Mouse (Mus musculus): ENCODE results near the gene Epha6. TPM values are rescaled to one million over a fixed set of nuclear protein-coding genes. Genes with fewer than 3 reads are reported as not detected.
"Not testable (repeated sequence)": the region's sequence is repeated elsewhere in the genome, so short reads cannot be mapped to it uniquely, and the experiment has no call there.

The Epha6 gene
- polyA plus RNA-seq, 2 experiments from 2014 or later = not detected

DNA sequence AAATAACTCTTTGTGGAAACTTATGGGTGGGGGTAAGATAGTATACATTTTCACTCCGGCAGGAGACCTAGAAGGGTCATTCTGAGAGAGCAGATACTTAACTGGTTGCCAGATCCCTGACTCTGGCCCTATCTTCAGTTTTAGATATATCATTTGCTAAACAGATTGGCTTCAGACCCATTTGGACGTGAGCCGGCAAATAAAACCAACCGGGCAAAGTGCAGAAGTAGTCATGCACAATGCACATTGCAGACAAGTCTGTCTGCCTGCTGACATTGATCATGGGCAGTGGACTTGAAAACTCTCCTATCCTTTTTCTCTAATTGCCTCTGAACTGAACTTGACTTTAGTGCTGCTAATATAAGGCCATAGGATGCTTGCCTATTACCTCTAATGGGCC lies 681.6 kb downstream of the Epha6 start:
- ATAC-seq = no peak

DNA sequence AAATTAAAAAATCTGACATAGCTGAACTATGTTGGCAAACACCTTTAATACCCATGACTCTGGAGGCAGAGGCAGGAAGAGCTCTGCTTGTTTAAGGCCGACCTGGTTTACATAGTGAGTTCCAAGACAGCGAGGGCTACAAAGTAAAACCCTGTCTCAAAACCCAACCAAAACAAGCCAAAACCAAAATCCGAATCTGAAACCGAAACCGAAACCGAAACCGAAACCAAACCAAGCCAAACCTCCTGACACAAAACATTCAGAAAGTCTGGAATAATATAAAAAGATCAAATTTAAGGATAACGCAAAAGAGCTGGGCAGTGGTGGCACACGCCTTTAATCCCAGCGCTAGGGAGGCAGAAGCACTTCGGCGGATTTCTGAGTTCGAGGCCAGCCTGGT lies 725.3 kb downstream of the Epha6 start:
- ATAC-seq = no peak

DNA sequence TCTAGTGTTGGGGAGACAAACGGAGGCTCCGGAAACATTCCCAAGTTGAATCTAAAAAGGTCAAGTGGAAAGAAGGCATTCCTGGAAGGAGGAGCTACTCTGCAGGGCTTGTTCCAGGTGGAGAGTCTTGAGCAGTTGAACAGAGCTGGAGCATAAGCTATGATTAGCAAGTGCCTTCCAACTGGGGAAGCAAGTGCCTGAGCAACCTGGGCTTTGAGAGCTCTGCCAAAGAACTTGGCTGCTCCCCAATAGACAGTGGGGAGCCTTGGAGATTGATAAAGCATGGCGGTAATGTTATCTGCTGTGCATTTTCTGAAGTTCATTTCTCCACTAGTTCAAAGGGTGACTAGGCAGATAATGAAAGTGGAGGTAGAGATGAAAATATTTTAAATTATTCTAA lies 733.5 kb downstream of the Epha6 start:
- no peak for ATAC-seq

GRCm38 (mm10) chr16:59854160-59854717 lies 751.1 kb downstream of the Epha6 start:
- ATAC-seq = no peak

GRCm38 (mm10) chr16:59852689-59853088 lies 752.6 kb downstream of the Epha6 start:
- no peak for ATAC-seq

DNA sequence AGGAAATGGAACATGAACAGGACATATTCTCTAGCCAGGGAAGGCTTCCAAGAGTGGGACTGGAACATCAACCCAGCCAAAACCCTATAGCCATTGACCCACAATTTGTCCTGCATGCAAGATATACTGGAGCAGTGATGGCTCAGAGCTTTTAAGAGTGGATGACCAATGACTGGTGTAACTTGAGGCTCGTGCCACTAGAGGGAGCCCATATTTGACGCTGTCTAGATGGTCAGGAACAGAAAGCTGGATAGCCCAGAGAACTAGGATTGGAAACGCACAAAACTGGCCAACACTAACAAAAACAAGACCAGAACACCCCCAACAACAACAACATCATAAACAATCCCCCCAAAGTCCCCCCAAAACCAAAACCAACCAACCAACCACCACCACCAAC lies 758.8 kb downstream of the Epha6 start:
- no peak for ATAC-seq

- no peak for ATAC-seq
Observed at GRCm38 (mm10) chr16:59836778-59837177, 768.6 kb downstream of the Epha6 start.

DNA sequence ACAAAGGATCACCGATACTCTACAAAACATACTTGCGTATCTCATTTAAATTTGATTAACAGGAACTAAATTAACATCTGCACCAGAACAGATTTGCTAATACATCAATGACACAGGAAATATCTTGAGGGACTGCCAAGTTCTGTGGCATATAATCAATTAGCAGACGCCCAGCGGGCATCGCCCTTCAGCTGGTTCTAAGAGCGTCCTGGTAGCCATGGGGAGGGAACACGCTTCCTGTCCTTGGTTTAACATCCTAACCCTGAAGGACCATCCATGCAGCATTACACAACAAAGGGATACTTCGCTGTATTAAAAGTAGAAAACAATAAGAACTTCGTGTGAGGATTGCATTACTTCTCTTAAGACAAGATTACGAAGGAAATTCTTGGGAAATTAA lies 769.0 kb downstream of the Epha6 start:
- ATAC-seq = no peak

DNA sequence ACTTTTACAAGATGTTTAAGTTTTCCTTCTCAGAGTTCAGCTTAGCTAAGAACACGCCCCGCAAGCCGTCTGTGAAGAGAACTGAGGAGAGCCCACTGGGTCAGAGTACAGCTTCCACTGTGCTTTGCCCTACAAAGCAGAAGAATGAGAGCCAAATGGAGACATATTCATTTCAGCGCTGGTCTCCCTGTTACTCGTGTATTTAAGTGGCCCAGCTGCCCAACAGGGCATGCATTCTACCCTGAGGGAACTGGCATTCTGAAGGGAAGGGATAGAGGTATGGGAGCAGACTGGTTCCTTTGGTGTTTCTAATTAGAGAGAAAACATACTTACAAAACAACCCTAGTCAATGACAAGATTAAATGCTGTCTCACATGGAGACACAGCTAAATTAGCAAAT lies 772.9 kb downstream of the Epha6 start:
- no peak for ATAC-seq

DNA sequence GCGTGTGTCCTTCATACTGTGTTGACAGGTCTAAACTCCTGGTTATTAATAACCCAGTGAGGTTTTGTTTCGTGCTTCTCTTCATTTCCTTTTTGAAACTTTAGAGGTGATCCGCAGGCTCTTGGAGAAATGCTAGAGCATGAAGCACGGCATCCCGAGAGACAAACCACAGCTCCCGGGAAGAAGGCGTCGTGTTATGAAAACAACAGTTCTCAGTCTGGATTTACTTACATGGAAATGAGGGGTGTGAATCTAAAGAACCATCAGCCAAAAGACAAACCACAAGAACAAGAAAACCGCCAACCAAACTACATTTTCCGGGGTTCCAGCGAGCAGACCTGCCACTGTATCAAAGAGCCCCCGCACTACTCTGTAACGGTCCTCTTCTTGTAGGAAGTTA lies 775.7 kb downstream of the Epha6 start:
- ATAC-seq = no peak

DNA sequence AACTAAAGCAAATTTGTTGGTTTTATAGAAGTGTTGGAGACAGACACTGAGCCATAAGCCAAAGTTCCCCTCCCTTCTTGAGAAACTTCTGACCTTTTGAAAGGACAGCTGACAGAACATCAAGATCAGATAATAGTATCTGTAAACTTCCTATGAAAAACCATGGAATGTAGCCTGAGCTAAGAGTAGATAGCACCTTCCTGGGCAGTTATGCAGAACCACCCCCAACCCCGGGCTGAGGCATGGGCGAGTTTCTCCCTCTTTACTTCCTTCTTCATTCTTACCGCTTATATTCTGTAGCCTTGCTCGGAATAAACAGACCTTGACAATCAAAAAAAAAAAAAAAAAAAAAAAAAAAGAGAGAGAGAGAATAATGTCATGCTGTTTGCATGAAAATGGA lies 805.5 kb downstream of the Epha6 start:
- ATAC-seq = not testable (repeated sequence)

- no peak for ATAC-seq
Observed at GRCm38 (mm10) chr16:59772297-59772696, 833.0 kb downstream of the Epha6 start.

GRCm38 (mm10) chr16:59770421-59770820 lies 834.9 kb downstream of the Epha6 start:
- no peak for ATAC-seq

DNA sequence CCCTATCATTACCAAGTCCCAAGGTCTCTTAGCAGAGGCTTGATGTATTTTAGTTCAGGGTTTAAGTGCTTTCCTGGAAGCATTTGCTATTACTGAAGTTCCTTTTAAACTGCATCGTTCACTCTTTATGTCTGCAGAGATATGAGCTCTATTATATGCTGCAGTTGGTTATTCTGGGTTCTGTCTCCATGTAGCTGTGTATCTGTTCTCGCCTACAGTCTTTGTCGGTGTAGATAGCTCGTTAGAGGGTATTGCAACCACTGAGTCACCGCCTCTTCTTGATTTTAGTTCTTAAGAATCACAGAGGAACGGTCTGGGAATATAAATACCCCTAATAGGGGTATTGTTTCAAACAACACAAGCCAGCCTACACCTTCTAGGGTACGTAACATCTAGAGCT lies 835.4 kb downstream of the Epha6 start:
- no peak for ATAC-seq

DNA sequence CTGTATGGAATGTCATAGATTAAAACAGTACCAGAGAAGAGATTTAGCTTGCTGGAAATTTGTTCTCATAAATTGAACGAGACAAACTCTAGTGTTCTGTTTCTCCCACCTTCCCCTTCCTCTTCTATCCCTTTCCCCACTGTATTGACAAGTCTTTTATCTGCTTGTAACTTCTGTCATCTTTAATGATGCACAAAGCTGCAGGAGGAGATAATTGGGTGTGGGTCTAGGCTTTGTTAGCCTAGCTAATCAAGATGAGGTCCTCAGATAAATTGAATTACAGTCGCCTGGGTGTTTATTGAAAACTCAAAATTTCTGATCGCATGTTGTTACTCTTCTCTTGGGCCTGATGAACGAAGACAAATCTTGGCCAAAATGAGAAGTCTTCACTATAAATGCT lies 844.5 kb downstream of the Epha6 start:
- ATAC-seq = no peak

- no peak for ATAC-seq
Observed at GRCm38 (mm10) chr16:59750905-59751304, 854.4 kb downstream of the Epha6 start.

- no peak for ATAC-seq
Observed at GRCm38 (mm10) chr16:59743669-59744068, 861.7 kb downstream of the Epha6 start.

GRCm38 (mm10) chr16:59715524-59715923 lies 889.8 kb downstream of the Epha6 start:
- no peak for ATAC-seq

DNA sequence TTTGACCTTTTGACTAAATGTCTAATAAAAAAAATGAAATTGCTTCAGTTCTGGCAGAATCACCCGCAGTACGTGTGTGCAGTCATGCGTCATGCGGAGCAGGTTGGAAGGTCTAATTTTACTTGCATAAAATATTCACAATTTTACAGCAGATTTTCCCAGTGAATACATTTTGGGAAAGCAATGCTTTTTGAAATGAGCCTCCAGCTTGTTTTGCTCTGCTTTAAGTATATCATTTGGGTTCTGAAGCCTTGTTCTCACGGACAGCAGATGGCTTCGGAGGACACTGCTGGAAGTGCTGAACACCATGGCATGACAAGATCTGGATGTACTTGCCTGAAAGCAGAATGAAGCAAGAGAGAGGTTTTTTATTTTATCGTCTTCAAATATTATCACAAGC lies 912.1 kb downstream of the Epha6 start:
- no peak for ATAC-seq

- ATAC-seq = no peak
Observed at GRCm38 (mm10) chr16:59689120-59689519, 916.2 kb downstream of the Epha6 start.

GRCm38 (mm10) chr16:59685135-59685534 lies 920.2 kb downstream of the Epha6 start:
- ATAC-seq = no peak

DNA sequence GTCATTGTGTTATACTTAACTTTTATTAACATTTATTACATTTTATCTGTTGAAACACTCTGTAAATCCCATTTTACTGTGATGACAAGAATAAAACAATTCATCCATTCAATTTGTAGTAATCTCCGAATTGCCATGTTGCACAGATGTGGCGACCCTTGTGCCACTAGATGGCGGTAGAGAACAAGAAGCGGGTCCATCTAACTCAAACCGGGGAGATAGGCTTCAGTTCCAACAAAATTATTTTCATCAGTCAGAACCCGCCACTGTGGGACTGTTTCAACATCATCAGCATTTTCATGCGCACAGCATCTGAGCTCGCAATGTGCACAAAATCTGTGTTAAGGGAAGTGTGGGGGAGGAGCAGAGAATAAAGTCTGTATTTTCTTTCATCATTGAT lies 921.9 kb downstream of the Epha6 start:
- peak; percentile 46 for ATAC-seq

DNA sequence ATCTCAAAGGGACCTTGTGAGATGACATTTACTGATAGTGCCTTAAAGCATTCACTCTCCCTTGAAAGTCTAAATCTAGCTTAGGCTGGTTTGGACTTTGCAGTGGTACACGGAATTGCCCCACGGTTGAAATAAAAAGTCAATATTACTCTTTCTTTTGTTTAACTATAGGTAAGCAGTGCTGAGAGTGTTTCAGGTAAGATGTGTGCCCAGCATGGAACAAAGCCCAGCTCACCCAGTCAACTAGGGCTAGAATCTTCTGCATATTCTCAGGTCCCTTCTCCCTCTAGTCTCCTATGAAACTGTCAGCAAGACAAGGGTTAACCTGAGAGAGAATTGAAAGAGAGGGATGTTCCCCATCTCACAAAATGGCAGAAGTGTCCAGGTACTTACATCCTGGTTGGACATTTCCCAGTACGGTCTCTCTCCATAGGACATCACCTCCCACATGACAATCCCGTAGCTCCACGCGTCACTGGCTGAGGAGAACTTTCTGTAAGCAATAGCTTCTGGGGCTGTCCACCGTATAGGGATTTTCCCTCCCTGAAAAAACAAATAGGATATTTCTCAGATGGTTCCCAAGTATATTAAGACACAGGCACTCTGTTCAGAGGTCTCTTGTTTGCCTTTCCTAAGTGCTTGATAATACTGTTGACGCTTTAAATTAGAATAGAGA lies 923.0 kb downstream of the Epha6 start:
- ATAC-seq = no peak

- no peak for ATAC-seq
Observed at GRCm38 (mm10) chr16:59666938-59667337, 938.4 kb downstream of the Epha6 start.

GRCm38 (mm10) chr16:59643766-59644165 lies 961.6 kb downstream of the Epha6 start:
- no peak for ATAC-seq
